Comparison of ENCODE assay signal across 8 mouse cellular contexts in the genomic region with DNA sequence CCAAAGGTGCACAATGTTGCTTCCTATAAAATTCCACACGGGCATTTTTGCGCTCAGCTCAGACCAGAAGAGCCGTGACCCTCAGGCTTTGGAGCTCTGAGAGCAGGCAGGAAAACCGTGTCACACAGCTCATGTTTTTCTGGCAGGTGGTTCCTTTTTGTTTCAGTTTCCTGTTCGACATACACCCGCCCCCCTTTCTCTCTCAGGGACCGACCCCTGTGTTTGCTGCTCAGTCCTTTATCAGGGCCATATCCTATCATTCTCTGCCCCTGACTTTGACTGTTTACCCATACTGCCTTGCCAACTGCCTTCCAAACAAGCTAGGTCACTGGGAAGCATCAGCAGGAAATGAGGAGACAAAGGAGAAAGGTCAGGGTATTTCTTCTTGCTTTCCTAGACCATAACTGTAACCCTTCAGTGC.
DNase-seq lines count a peak whose midpoint lies in the region; ATAC-seq lines count a peak whose summit lies in the region.
"Had no signal": no experiment of that assay in that cellular context is flagged by ENCODE, and none has a peak within 500 bp of the region (broad histone marks: within the 10 kb centered on the region; RNA-seq: fewer than 3 reads in every experiment).

No protein-coding gene starts in this region.

- H3K27ac ChIP-seq in heart, embryonic 13.5 days (replicated peaks) = peak overlapping the region; percentile 62
- no peak overlapping the region for H3K27ac ChIP-seq in forebrain, embryonic 15.5 days (replicated peaks)
- H3K27ac ChIP-seq: hindbrain, embryonic 13.5 days had no signal

- no peak overlapping the region for H3K9ac ChIP-seq in heart, embryonic 13.5 days
- no peak overlapping the region for H3K9ac ChIP-seq in forebrain, embryonic 15.5 days (replicated peaks)
- H3K9ac ChIP-seq: hindbrain, embryonic 13.5 days had no signal

- H3K27me3 ChIP-seq in heart, embryonic 13.5 days (replicated peaks) = no peaks in the 10 kb centered on the region
- H3K27me3 ChIP-seq in forebrain, embryonic 15.5 days = no peaks in the 10 kb centered on the region
- H3K27me3 ChIP-seq: hindbrain, embryonic 13.5 days had no signal

- no peaks in the 10 kb centered on the region for H3K9me3 ChIP-seq in heart, embryonic 13.5 days
- H3K9me3 ChIP-seq in forebrain, embryonic 15.5 days = no peaks in the 10 kb centered on the region
- H3K9me3 ChIP-seq: hindbrain, embryonic 13.5 days had no signal

- no peaks in the 10 kb centered on the region for H3K36me3 ChIP-seq in heart, embryonic 13.5 days
- H3K36me3 ChIP-seq in forebrain, embryonic 15.5 days = no peaks in the 10 kb centered on the region
- H3K36me3 ChIP-seq: hindbrain, embryonic 13.5 days had no signal

- no peak overlapping the region for H3K4me3 ChIP-seq in heart, embryonic 13.5 days
- no peak overlapping the region for H3K4me3 ChIP-seq in forebrain, embryonic 15.5 days
- H3K4me3 ChIP-seq: hindbrain, embryonic 13.5 days had no signal

- peak; percentile 53 for ATAC-seq in activated CD4-positive, CD25-positive, alpha-beta regulatory T cell, adult 4 months
- peak; percentile 61; the same call in 1 of the 2 replicates for ATAC-seq in heart, embryonic 13.5 days (ENCODE audit: extremely low read depth, insufficient number of reproducible peaks, low FRiP score, low TSS enrichment)
- ATAC-seq in megakaryocyte-erythroid progenitor cell, adult 5-6 weeks (replicated peaks; ENCODE audit: low FRiP score, low TSS enrichment, poor library complexity, severe bottlenecking) = 0 out of 2 replicates have a peak, but pooled peaks have one; percentile 7
- no peak for ATAC-seq in forebrain, embryonic 15.5 days (replicated peaks)

- peak; percentile 4 to 49 for DNase-seq in kidney, postnatal 25 days
- no peak for DNase-seq in frontal cortex, postnatal 10 days (ENCODE audit: low spot score in 2 of 2)
- no peak for DNase-seq in urinary bladder, postnatal 10 days (ENCODE audit: low spot score)

- no peaks in the 10 kb centered on the region for H3K4me1 ChIP-seq in heart, embryonic 13.5 days
- H3K4me1 ChIP-seq in forebrain, embryonic 15.5 days = peaks cover 2% of the 10 kb centered on the region; the same call in 1 of the 2 replicates
- H3K4me1 ChIP-seq: hindbrain, embryonic 13.5 days had no signal

- no peak overlapping the region for H3K4me2 ChIP-seq in heart, embryonic 13.5 days
- no peak overlapping the region for H3K4me2 ChIP-seq in forebrain, embryonic 15.5 days (replicated peaks)
- H3K4me2 ChIP-seq: hindbrain, embryonic 13.5 days had no signal

- WGBS in heart, embryonic 13.5 days = 43% methylated on average over 7 of the region's 7 CpGs
- 75% methylated on average over 7 of the region's 7 CpGs for WGBS in forebrain, embryonic 15.5 days

Comparison
In these comparisons a context has a peak if more than half of its experiments do, and no peak if none do; other contexts are left out.
1. DNase-seq: peak in kidney, postnatal 25 days (2 of 2); none in frontal cortex, postnatal 10 days (0 of 2) and urinary bladder, postnatal 10 days (single experiment).